Mouse (Mus musculus): ENCODE data around the gene Fyb. TPM values are rescaled to one million over a fixed set of nuclear protein-coding genes. Genes with fewer than 3 reads are reported as not detected.
A peak's percentile ranks its signal among the peaks of the same experiment; 100 is the strongest.

Fyb gene
- polyA plus RNA-seq, 2 experiments from 2014 or later, result 556 to 650 TPM

DNA sequence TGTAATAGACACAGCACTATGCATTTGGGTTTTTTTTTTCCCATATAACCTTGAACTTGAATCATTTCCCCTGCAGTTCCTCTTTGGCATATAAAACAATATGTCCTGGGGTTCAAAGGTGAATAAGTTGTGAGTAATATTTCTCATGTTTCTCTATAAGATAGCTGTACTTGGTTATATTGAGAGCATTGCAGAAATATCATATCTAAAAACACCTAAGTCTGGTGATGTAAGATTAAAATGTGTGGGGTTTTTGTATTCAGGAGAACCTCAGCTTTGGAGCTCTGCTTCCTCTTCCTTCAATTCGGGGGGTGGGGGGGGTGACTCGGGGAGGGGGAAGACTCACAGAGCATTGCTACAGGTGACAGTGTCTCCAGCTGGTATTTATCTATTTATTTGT is 40.0 kb downstream of the Fyb start:
- ATAC-seq, result no peak

DNA sequence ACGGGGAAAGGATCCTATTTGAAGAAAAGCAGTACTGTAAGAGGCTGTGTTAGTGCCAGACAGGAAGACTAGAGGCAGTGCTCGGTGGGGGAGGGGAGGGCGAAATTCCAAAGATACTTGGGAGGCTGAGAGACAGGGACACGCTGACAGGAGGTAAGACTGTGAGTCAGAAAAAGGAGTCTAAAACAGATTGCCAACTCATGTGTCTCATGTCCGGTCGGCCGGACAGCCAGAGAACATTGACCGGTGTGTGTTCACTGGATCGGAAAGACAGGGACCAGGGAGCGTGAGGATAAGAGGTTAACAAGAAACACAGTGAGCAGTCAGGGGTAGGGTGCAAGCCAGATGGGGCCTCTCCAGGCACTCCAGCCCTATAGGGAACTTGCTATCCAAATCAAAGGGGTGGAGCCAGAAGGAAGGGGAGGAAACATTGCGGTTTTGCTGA is 42.3 kb downstream of the Fyb start:
- no peak for ATAC-seq

DNA sequence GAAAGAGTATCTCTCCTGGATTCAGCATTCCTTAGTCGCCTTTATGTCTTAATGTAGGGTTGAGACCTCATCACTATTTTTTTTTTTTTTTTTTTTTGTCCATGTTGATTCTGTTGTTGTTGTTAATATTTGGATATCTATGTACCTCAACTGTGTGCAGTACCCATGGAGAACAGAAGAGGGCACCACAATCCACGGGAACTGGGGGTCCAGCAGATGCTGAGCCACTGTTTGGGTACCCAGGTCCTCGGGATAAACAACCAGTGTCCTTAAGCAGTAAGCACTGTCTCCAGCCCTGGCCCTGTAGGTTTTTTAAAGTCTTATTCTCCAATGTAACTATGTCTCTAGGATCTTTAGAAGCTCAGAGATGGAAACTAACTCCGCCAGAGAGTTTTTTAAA is 43.2 kb downstream of the Fyb start:
- no peak for ATAC-seq

DNA sequence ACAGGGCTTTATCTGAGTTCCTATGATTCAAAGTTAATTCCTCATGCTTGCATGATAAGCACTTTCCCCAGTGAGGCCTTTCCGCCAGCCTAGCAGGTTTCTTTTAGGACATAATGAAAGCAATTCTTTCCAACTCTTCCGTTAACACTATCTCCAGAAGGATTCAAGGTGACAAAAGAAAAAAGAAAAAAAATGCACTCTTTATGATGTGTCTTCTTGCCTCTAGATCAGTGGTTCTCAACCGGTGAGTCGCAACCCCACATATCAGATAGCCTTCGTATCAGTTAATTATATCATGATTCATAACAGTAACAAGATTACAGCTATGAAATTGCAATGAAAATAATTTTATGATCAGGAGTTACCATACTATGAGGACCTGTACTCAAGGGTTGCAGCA is 45.3 kb downstream of the Fyb start:
- ATAC-seq, result no peak

DNA sequence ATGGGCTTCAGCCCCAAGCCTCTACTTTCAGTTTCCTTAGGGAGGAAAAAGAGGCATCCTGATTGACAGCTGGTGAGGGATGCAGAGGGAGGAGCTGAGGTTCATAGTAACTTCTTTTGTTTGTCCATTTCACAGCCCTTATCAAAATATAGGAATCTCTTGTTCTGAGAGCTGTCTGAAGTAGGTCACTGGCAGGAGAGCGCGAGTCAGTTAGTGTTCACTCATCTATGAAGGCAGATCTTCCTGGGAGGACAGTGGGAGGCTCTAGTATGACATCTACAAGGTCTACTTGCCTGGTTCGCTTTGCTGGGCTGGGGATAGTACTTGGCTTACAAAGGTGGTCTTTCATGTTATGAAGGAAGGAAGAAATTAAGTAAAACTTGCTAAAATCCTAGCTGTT is 46.0 kb downstream of the Fyb start:
- ATAC-seq, result peak; percentile 29

DNA sequence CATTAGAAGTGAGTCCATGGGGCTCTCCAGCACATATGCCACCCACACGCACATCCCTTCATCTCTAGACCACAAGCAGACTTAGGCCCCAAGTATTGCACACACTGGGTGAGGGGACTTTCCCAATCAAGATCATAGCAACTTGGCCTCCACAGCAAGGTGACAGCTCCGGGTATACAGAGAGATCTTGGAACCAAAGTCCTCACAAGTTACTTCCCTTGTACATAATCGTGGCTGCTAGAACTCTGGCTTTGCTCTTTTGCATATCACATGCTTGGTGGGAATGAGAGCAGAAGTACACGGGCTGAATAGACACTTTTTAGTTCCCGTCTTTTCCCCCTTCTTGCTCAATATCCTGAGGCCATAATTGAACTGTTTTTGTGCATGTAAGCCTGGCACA is 46.4 kb downstream of the Fyb start:
- ATAC-seq, result peak; percentile 94

DNA sequence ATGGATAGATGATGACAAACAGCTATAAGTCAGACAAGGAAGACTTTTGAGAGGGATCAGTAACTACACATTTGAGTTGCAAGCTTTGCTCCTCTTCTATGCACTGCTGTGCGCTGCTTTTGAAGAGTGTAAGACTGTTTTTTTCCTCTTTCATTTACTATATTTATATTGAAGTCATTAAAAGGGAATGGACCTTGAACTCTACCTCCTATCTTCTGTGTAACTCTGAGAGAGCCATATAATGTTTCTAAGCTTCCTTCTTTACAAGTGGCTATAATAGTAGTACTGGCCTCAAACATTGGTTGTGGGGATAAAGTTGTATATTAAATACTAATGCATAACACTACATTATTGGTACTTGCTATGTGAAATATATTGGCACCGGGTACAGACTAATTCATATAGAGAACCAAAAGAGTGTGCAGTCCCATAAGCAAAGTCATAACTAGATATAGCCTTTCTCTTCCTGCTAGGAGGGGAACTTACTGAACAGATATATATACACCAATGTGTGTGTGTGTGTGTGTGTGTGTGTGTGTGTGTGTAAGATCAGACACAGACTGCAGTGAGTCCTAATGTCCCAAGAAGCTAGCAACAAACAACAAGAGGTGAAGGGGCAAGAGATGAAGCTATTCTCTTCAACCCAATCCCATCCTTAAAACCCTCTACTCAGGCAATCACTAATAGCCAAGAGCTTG is 47.7 kb downstream of the Fyb start:
- no peak for ATAC-seq

DNA sequence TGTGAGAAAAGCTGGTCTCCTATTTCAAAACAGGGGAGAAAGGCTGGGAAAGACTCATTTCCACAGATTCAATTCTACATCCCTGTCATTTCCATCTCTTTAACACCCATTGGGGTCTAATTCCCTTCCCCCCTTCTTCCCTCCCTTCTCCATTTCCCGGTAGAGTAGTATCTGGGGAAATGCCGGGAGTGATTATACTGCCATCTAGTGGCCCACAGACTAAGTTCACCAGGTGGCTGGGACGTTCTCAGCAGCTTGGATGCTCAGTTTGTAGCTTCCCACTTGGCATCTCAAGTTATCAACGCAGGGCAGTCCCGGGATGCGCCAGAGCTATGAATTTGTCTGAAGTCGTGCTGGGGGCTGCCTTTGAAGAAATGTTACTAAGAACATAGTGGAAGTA is 48.2 kb downstream of the Fyb start:
- ATAC-seq, result no peak

DNA sequence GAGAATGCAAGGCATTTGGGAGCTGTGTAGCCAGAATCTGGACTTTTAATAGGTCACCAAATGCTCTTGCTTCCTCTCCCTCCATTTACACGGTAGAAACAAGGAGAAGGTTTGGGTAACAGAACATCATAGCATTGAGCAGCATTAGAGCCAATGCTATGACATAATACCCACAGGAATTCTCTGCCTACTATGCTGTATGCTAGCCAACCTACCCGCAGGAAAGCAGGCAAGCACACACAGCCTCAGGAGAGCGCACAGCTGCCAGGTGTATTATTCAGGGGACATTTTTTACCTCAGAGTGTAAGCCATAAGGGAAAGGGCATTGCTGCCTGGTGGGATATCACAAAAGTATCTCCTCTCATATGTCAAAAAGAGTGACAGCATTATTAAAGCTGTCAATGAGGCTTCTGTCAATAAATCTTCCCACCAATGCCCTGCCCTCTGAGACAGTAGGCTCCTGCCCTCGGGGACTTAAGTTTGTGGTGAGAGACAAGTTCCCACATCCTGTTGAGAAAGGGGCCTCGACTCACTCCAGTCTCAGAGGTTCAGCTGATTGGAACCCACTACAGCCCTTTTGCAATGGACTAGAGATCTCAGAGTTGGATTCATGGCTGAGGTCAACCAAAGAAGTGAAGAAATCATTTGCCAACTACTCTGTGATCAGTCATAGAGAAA is 51.8 kb downstream of the Fyb start:
- peak; percentile 72 for ATAC-seq

DNA sequence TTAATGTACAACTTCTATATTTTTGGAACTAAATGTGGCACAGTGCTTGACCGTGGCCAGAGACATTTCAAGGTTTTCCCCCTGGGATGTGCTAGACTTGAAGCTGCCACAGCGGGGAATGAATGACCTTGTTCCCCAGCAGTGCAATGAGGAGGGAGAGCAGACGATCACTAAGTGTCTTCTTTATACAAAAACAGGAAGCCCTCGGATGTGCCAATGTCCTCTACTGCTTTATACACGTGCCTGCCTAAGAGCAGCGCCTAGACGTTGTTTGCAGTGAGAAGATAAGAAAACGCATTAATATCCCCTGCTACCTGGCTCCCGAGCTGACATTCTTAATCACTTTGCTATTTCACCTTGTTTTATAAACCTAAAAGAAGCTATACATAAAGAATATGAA is 55.3 kb downstream of the Fyb start:
- ATAC-seq, result peak; percentile 40

DNA sequence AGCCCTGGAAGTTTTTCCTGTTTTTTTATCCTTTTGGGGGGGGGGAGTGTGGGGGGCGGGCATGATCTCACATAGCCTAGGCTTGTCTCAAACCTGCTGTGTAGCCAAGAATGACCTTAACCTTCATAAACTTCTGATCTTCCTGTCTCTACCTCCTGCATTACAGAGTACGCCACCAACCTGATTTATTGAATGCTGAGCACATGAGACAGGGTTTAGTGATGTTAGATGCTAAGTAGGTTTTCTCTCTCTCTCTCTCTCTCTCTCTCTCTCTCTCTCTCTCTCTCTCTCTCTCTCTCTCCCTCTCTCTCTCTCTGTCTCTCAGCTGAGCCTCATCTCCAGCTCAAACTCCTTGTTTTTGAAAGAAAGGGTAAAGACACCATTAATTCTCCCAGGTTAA is 56.0 kb downstream of the Fyb start:
- no peak for ATAC-seq

DNA sequence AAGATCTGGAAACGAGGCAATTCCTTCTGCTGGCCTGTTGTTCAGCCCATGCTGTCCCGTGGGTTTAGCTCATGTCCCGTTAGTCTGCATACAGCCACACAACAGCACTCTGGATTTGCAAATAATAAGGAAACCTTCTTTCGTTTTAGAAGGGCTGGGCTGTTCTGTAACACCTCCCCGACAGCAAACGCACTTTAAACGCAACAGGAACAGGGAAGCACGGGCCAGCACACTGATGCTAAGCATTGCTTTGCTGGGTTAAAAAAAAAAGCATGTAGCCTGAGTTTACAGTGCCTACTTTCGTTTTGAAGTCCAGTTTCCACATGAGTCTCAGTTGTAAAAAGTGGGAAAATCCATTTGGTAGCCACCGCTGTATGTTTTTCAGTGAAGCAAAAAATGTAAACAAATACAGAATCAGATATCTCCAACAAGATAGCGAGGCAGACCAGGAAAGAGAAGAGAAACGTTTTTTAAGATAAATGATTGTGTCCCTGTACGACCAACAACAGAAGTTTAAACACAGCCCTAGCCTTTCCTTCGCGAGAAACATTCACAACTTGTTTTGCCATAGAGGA is 56.6 kb downstream of the Fyb start:
- no peak for ATAC-seq

DNA sequence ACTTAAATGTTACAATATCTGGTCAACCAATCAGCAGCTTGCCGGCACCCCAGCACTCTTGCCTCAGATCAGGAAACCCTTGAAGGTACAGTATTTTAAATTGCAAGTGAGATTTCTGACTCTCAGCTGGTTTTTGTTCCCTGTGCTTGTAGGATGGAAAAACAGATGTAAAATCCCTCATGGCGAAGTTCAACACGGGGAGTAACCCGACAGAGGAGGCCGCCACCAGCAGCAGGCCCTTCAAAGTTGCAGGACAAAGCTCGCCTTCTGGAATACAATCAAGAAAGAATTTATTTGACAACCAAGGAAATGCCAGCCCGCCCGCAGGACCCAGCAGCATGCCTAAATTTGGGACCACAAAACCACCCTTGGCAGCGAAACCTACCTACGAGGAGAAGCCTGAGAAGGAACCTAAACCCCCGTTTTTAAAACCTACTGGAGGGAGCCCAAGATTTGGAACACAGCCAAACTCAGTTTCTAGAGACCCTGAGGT is 57.2 kb downstream of the Fyb start:
- peak; percentile 58 for ATAC-seq

DNA sequence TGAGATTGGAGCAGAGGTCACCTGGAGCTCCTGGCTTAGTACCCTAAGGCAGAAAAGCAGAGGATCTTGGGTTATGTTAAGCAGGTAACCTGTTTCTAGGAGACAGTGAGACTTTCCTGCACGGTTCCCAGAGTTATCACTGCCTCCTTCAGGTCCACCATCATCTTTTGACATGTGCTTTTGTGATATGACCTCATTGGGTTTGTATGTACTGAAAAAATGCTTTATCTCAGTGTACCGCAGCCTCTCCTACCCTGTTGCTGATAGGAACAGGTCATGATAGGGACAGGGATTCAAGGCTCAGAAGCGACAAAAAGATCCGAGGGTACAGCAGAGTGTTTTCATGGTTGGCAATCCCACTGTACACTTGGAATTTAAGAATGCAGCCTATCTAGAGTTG is 62.0 kb downstream of the Fyb start:
- no peak for ATAC-seq

DNA sequence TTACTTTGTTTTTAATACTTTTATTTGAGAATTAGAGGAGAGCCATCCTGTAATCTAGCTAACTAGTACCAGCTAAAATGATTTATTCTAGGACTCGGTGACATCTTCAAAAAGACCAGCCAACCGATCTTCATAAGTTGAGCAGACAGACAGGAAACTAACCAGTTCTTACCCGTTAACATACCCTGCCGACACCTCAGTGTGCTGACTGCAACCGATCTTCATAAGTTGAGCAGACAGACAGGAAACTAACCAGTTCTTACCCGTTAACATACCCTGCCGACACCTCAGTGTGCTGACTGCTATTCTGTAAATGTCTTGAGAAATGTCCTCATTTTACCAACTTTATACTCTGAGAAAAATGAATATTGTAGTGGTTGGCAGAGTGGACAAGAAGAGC is 63.7 kb downstream of the Fyb start:
- ATAC-seq, result peak; percentile 56

DNA sequence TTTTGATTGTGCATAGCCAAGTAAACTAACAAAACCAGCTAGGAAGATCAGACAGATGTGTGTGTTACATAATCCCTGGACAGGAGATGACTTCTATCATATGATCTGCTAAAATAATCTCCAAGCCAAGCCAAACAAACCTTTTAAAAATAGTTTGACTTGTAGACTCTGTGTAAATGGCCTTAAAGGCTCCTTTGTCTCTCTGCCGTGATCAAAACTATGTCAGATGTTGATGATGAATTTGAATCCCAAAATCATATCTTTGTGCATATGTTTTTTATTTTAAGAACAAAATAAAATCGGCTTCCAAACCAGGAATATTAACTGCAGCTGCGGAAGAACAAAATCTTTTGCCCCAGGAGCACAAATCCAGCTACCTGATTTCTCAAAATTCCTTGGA is 64.9 kb downstream of the Fyb start:
- no peak for ATAC-seq

DNA sequence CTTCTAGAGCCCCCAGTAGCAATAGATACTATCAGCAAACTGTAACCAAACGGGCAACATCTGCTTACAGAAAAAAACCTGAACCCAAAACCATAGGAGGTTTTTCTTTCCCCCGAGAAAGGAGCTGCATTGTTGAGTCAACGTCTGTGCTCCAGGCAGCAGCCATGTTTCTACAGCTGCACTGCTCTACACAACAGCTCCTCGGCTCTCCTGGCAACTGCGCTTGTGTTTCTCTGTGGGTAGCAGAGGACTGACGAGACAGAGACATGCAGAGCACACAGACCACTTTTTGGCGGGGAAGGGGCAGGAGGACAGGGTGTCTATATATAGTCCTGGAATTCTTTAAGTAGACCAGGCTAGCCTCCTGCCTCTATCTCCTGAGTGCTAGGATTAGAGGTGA is 65.5 kb downstream of the Fyb start:
- ATAC-seq, result no peak

DNA sequence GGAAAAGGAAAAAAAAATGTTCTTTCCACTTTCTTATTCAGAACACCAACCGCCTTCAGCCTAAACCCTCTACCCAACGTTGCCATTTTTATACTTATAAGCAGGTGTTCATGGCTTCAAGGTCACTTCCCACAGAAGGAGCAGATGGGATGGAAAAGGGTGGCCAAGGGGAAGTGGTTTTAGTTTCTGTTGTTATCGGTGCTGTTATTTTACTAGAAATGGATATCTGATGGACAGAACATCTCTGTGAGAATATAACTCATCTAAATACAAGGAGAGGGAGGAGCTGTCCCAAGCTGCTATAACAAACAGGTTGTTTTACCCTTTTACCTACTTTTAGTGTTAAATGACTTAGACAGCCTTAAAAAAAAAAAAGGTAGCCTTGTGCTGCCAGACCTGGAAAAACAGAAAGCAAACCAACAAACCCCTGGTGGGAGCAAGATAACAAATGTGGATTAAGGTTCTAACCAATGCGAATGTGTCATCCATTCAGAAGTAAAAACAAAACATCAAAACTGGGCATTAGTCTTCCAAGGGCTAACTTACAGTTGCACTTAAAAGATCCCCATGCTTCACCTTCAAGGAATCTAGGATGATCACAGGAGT is 68.3 kb downstream of the Fyb start:
- no peak for ATAC-seq

DNA sequence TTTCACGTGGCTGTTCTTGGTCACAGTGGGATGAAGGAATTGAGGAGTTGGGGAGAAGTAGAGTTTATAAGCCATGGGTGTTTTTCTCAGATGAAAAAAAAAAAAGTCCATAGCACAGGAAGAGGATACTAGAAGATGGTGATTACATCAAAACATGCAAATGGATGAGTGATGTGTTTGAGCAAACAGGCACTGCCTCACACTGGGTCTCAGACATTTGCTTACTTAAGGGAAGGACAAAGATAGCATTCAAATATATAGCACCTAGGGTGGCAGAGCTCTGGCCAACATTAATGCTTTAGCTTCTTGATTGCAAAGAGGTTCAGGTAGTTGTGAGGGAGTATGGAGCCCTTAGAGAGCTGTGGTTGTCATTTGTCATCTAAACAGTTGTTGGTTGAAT is 68.9 kb downstream of the Fyb start:
- ATAC-seq, result peak; percentile 20

DNA sequence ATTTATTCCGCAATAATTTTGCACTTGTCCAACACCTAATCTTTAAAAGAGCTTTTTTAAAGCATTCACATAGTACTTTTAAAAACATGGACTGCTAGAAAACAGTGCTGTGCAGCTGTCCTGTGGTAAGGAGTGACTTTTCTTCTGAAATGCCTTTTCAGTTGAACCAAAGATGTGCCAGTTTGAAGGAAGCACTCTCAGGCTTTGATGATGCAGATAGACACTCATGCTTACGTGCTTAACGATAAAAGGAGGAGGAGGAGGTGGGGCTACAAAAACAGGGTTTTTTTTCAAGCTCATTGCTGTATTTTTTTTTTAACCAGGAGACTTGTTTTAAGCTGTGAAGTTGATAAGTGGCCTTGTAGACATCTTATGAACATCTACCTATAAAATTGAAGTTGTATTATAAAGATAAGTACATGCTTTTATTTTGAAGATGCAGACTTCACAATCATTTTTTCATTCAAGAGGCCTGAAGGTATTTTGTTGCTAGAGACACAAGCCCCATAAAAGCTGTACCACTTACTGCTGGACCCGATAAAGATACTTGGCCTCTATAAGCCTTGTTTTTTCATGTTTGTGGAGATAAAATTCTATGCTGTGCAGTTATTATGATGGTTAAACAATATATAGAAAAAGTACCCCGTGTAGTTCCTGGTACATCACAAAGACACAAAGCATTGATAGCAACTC is 70.1 kb downstream of the Fyb start:
- ATAC-seq, result peak; percentile 78

DNA sequence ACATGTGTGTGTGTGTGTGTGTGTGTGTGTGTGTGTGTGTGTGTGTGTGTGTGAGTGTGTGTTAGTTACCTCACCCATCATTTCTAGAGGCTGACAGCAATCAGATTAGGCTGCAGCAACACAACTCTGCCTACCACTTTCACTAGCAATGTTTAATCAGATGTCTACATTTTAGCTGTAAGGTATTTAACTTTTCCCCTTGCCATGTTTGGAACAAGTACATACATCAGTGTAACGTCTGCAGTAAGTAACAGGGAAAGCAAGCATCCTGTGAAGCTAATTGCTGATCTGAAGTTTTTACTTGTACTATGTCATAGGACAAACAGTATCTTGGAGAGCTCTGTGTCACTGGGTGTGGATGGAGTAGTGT is 70.6 kb downstream of the Fyb start:
- ATAC-seq, result peak; percentile 11

DNA sequence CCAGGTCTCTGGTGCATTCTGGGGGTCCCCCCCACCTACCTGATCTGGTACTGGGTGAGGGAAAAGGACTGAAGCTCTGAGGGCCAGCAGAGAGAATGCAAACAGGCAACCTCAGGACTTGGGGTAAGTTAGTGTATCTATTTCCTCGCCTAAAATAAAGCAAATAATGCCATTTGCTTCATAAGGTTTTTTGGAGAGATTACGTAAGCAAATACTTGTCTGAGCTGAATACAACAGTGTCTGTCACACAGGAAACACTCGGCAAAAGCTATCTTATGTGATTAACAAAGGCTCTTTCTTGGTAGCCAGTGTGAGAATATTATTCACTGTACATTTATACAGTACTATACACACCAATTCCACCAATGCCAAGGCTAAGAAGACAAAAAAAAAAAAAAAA is 76.0 kb downstream of the Fyb start:
- ATAC-seq, result peak; percentile 15

DNA sequence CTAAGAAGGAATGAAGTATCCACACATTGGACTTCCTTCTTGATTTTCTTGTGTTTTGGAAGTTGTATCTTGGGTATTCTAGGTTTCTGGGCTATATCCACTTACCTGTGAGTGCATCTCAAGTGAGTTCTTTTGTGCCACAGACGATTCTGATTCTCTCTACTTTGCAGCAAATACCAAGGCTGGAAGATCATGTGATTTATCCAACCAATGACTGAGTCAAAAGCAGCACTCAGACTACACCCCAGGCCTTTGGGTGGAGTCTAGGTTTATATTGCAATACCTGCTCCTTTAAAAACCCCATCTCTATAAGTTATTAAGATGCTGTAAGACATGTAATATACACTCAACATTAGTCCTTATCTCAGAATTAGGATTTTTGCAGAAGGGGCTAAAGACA is 77.7 kb downstream of the Fyb start:
- ATAC-seq, result peak; percentile 16

Measured in activated CD4-positive, CD25-positive, alpha-beta regulatory T cell, adult 4 months (primary cell).